Mouse (Mus musculus) hindbrain, embryonic 12.5 days (tissue): ENCODE data around the gene Gm21887. TPM values are rescaled to one million over a fixed set of nuclear protein-coding genes. Genes with fewer than 3 reads are reported as not detected.
"Not testable (repeated sequence)": the region's sequence is repeated elsewhere in the genome, so short reads cannot be mapped to it uniquely, and the experiment has no call there.

Experiments used
- ATAC-seq: fragments of 200-750 bp; cut with Nextera tagmentation; 2 replicates; pipeline ENCODE4 v1.8.0; 2017; ENCODE audit warnings: moderate TSS enrichment; ENCODE audit not compliant: low FRiP score
- H3K27ac ChIP-seq: fragments of 300-500 bp; sonication (generic); 2 replicates; pipeline ENCODE4 v1.5.1; 2016; ENCODE audit warnings: mild to moderate bottlenecking
- H3K27me3 ChIP-seq: fragments of 300-500 bp; sonication (generic); 2 replicates; pipeline ENCODE4 v1.6.1; 2016; ENCODE audit warnings: mild to moderate bottlenecking
- H3K36me3 ChIP-seq: fragments of 300-500 bp; sonication (generic); 2 replicates; pipeline ENCODE4 v1.6.1; 2016; ENCODE audit warnings: mild to moderate bottlenecking
- H3K4me1 ChIP-seq: fragments of 300-500 bp; sonication (generic); 2 replicates; pipeline ENCODE4 v1.6.1; 2016
- H3K4me2 ChIP-seq: fragments of 300-500 bp; sonication (generic); replicated peaks from 2 replicates; pipeline ENCODE4 v1.6.1; 2016; ENCODE audit warnings: mild to moderate bottlenecking
- H3K4me3 ChIP-seq: fragments of 300-500 bp; sonication (generic); 2 replicates; pipeline ENCODE4 v1.5.1; 2016; ENCODE audit warnings: mild to moderate bottlenecking
- H3K9ac ChIP-seq: fragments of 300-500 bp; sonication (generic); 2 replicates; pipeline ENCODE4 v1.6.1; 2016; ENCODE audit warnings: mild to moderate bottlenecking, moderate library complexity
- H3K9me3 ChIP-seq: fragments of 300-500 bp; sonication (generic); replicated peaks from 2 replicates; pipeline ENCODE4 v1.6.1; 2016; ENCODE audit warnings: mild to moderate bottlenecking
- whole genome bisulfite sequencing: fragments of 180-500 bp; shearing (Covaris S2); methylation state at CpG from one replicate; pipeline ENCODE4 v1.1.7; 2016; 5-methylcytosine and 5-hydroxymethylcytosine counted together
- polyA plus RNA-seq: library from polyadenylated mRNA; unstranded; fragments of >200 nt; fragmentation: Nextera tagmentation; extraction: Ambion mirVana; gene quantifications from 2 replicates; pipeline ENCODE4 v1.2.1, GENCODE M21; 2016

Gm21887 gene
- polyA plus RNA-seq: 169 and 249 TPM in 2 replicates

- WGBS: 73% methylated on average over 117 of the region's 118 CpGs
- not testable (repeated sequence) for H3K4me1 ChIP-seq, H3K4me2 ChIP-seq, H3K36me3 ChIP-seq, H3K27me3 ChIP-seq
- Histone ChIP-seq H3K27ac (peak within 1 kb of the TSS; percentile 66), H3K9ac (peak within 1 kb of the TSS; percentile 74), H3K4me3 (peak within 1 kb of the TSS; percentile 48), H3K9me3 (peaks cover 41% of the 10 kb centered on the region)
- ATAC-seq: peak; percentile 89
Observed at GRCm38 (mm10) chrX:170009016-170009750, at the start of gene Gm21887. Gene Gm21887 (plus strand): TSS chrX:170009659.

GRCm38 (mm10) chrX:169969337-169969736 is 40.1 kb upstream of the Gm21887 start:
- no peaks in the 10 kb centered on the region for H3K27me3 ChIP-seq
- no peak overlapping the region for H3K9ac ChIP-seq
- no peak overlapping the region for H3K4me2 ChIP-seq
- WGBS: 79% methylated on average over 1 of the region's 1 CpGs
- no peaks in the 10 kb centered on the region for H3K4me1 ChIP-seq
- H3K9me3 ChIP-seq: peaks cover 20% of the 10 kb centered on the region; the same call in 1 of the 2 replicates
- no peak overlapping the region for H3K27ac ChIP-seq
- no peaks in the 10 kb centered on the region; the same call in 1 of the 2 replicates for H3K36me3 ChIP-seq
- no peak for ATAC-seq
- H3K4me3 ChIP-seq: no peak overlapping the region

GRCm38 (mm10) chrX:169969765-169970164 is 39.7 kb upstream of the Gm21887 start:
- H3K4me1 ChIP-seq, H3K4me2 ChIP-seq, ATAC-seq, H3K9ac ChIP-seq, H3K27me3 ChIP-seq, H3K27ac ChIP-seq, H3K4me3 ChIP-seq, H3K36me3 ChIP-seq: not testable (repeated sequence)
- WGBS: 82% methylated on average over 3 of the region's 3 CpGs
- H3K9me3 ChIP-seq: peaks cover 21% of the 10 kb centered on the region; the same call in 1 of the 2 replicates

- H3K27ac ChIP-seq, H3K4me3 ChIP-seq, H3K27me3 ChIP-seq, H3K9ac ChIP-seq, ATAC-seq, H3K4me2 ChIP-seq, H3K4me1 ChIP-seq, H3K36me3 ChIP-seq: not testable (repeated sequence)
- WGBS: 89% methylated on average over 7 of the region's 7 CpGs
- peaks cover 26% of the 10 kb centered on the region; the same call in 1 of the 2 replicates for H3K9me3 ChIP-seq
Observed at GRCm38 (mm10) chrX:169970546-169970945, 38.9 kb upstream of the Gm21887 start.

GRCm38 (mm10) chrX:169971562-169971961 is 37.9 kb upstream of the Gm21887 start:
- peaks cover 26% of the 10 kb centered on the region; the same call in 1 of the 2 replicates for H3K9me3 ChIP-seq
- H3K27ac ChIP-seq, H3K4me1 ChIP-seq, H3K4me2 ChIP-seq, H3K4me3 ChIP-seq, ATAC-seq, H3K27me3 ChIP-seq, H3K9ac ChIP-seq, H3K36me3 ChIP-seq: not testable (repeated sequence)
- 86% methylated on average over 6 of the region's 6 CpGs for WGBS

GRCm38 (mm10) chrX:169972131-169972530 is 37.3 kb upstream of the Gm21887 start:
- peaks cover 26% of the 10 kb centered on the region; the same call in 1 of the 2 replicates for H3K9me3 ChIP-seq
- H3K4me1 ChIP-seq, H3K9ac ChIP-seq, H3K27ac ChIP-seq, H3K36me3 ChIP-seq, H3K27me3 ChIP-seq, H3K4me2 ChIP-seq, H3K4me3 ChIP-seq: not testable (repeated sequence)
- peak; percentile 30; the same call in 1 of the 2 replicates for ATAC-seq
- 77% methylated on average over 2 of the region's 2 CpGs for WGBS

GRCm38 (mm10) chrX:169972791-169973494 is 36.5 kb upstream of the Gm21887 start:
- H3K4me1 ChIP-seq, H3K36me3 ChIP-seq, ATAC-seq, H3K27me3 ChIP-seq, H3K4me2 ChIP-seq, H3K4me3 ChIP-seq, H3K27ac ChIP-seq, H3K9ac ChIP-seq: not testable (repeated sequence)
- WGBS: 76% methylated on average over 6 of the region's 6 CpGs
- H3K9me3 ChIP-seq: peaks cover 26% of the 10 kb centered on the region; the same call in 1 of the 2 replicates

- peaks cover 33% of the 10 kb centered on the region; the same call in 1 of the 2 replicates for H3K9me3 ChIP-seq
- 62% methylated on average over 3 of the region's 3 CpGs for WGBS
Observed at GRCm38 (mm10) chrX:169973806-169974205, 35.7 kb upstream of the Gm21887 start.

GRCm38 (mm10) chrX:169974456-169974855 is 35.0 kb upstream of the Gm21887 start:
- H3K4me3 ChIP-seq, H3K27ac ChIP-seq, ATAC-seq, H3K9ac ChIP-seq, H3K4me2 ChIP-seq, H3K27me3 ChIP-seq, H3K4me1 ChIP-seq: not testable (repeated sequence)
- Histone ChIP-seq H3K9me3 (peaks cover 40% of the 10 kb centered on the region; the same call in 1 of the 2 replicates), H3K36me3 (peaks cover 10% of the 10 kb centered on the region; the same call in 1 of the 2 replicates)
- 68% methylated on average over 4 of the region's 4 CpGs for WGBS

More at GRCm38 (mm10) chrX:169973806-169974205, 35.7 kb upstream of the Gm21887 start:
- peaks cover 10% of the 10 kb centered on the region; the same call in 1 of the 2 replicates for H3K36me3 ChIP-seq
- H3K4me3 ChIP-seq, H3K27me3 ChIP-seq, H3K4me1 ChIP-seq, H3K4me2 ChIP-seq, H3K9ac ChIP-seq, H3K27ac ChIP-seq, ATAC-seq: not testable (repeated sequence)

GRCm38 (mm10) chrX:169974974-169975373 is 34.5 kb upstream of the Gm21887 start:
- not testable (repeated sequence) for H3K27ac ChIP-seq, H3K9ac ChIP-seq, ATAC-seq, H3K4me2 ChIP-seq, H3K27me3 ChIP-seq, H3K4me3 ChIP-seq, H3K4me1 ChIP-seq
- Histone ChIP-seq H3K36me3 (peaks cover 10% of the 10 kb centered on the region; the same call in 1 of the 2 replicates), H3K9me3 (peaks cover 41% of the 10 kb centered on the region; the same call in 1 of the 2 replicates)
- WGBS: 80% methylated on average over 6 of the region's 6 CpGs

- not testable (repeated sequence) for H3K9ac ChIP-seq, H3K4me2 ChIP-seq, ATAC-seq, H3K4me3 ChIP-seq, H3K27ac ChIP-seq, H3K4me1 ChIP-seq, H3K27me3 ChIP-seq
- peaks cover 10% of the 10 kb centered on the region; the same call in 1 of the 2 replicates for H3K36me3 ChIP-seq
- 88% methylated on average over 3 of the region's 3 CpGs for WGBS
- peaks cover 42% of the 10 kb centered on the region; the same call in 1 of the 2 replicates for H3K9me3 ChIP-seq
Observed at GRCm38 (mm10) chrX:169975681-169976131, 33.8 kb upstream of the Gm21887 start.

- 70% methylated on average over 5 of the region's 5 CpGs for WGBS
- not testable (repeated sequence) for H3K4me1 ChIP-seq, H3K9ac ChIP-seq, H3K27me3 ChIP-seq, H3K27ac ChIP-seq, H3K4me2 ChIP-seq, ATAC-seq, H3K4me3 ChIP-seq
- Histone ChIP-seq H3K36me3 (peaks cover 11% of the 10 kb centered on the region; the same call in 1 of the 2 replicates), H3K9me3 (peaks cover 44% of the 10 kb centered on the region; the same call in 1 of the 2 replicates)
Observed at GRCm38 (mm10) chrX:169976340-169976739, 33.1 kb upstream of the Gm21887 start.
